ENCODE assay signal across 21 mouse cellular contexts in genomic region chr8:125206962-125207361, GRCm38 (mm10).
DNase-seq lines count a peak whose midpoint lies in the region; ATAC-seq and TF ChIP-seq lines count a peak whose summit lies in the region.
"Had no signal": no experiment of that assay in that cellular context is flagged by ENCODE, and none has a peak within 500 bp of the region (broad histone marks: within the 10 kb centered on the region; RNA-seq: fewer than 3 reads in every experiment).

No protein-coding gene starts in this region.

- no peak overlapping the region for H3K9ac ChIP-seq in midbrain, embryonic 15.5 days
- H3K9ac ChIP-seq in midbrain, postnatal 0 days (replicated peaks; ENCODE audit: low read length, poor library complexity, severe bottlenecking), result no peak overlapping the region
- H3K9ac ChIP-seq: embryonic facial prominence, embryonic 12.5 days; forebrain, embryonic 12.5 days; intestine, embryonic 15.5 days had no signal

- H3K27me3 ChIP-seq in midbrain, embryonic 15.5 days (replicated peaks), result no peaks in the 10 kb centered on the region; the same call in 1 of the 2 replicates
- H3K27me3 ChIP-seq in midbrain, postnatal 0 days (ENCODE audit: insufficient read depth, low read length), result peaks cover 5% of the 10 kb centered on the region; the same call in 1 of the 2 replicates
- H3K27me3 ChIP-seq: intestine, embryonic 15.5 days had no signal

- H3K9me3 ChIP-seq in midbrain, embryonic 15.5 days, result no peaks in the 10 kb centered on the region
- H3K9me3 ChIP-seq in midbrain, postnatal 0 days (ENCODE audit: low read length), result no peaks in the 10 kb centered on the region
- H3K9me3 ChIP-seq: embryonic facial prominence, embryonic 12.5 days; forebrain, embryonic 12.5 days; heart, embryonic 10.5 days; intestine, embryonic 15.5 days had no signal

- 56% methylated on average over 3 of the region's 3 CpGs for WGBS in midbrain, embryonic 15.5 days
- WGBS in midbrain, postnatal 0 days, result 58% methylated on average over 3 of the region's 3 CpGs

- no peak for DNase-seq in frontal cortex, postnatal 25 days (ENCODE audit: low spot score in 2 of 2)
- DNase-seq in layer of hippocampus, adult 11-12 months (ENCODE audit: low spot score), result peak; percentile 46
- DNase-seq in layer of hippocampus, postnatal 10 days (ENCODE audit: low spot score in 2 of 2), result no peak
- DNase-seq in midbrain, postnatal 0 days (ENCODE audit: low spot score), result no peak
- peak; percentile 47 for DNase-seq in brain, adult 2 months (ENCODE audit: low read depth, low spot score)
- DNase-seq in adrenal gland, postnatal 10 days, result no peak
- DNase-seq: adrenal gland, postnatal 25 days; cerebellum, adult 11 months; embryo, embryonic 11 days; gastrocnemius, postnatal 10 days; heart, adult 18-20 months; heart, postnatal 10 days; heart, postnatal 4 days had no signal

- TF ChIP-seq CTCF in midbrain, postnatal 0 days (IDR thresholded peaks at IDR 0.05), result no peak

- H3K4me3 ChIP-seq in midbrain, embryonic 15.5 days, result no peak overlapping the region
- no peak overlapping the region for H3K4me3 ChIP-seq in midbrain, postnatal 0 days (ENCODE audit: low read depth, low read length)
- H3K4me3 ChIP-seq: embryonic facial prominence, embryonic 12.5 days; forebrain, embryonic 12.5 days; heart, embryonic 10.5 days; intestine, embryonic 15.5 days had no signal

- H3K4me1 ChIP-seq in midbrain, embryonic 15.5 days, result peaks cover 8% of the 10 kb centered on the region
- H3K4me1 ChIP-seq in midbrain, postnatal 0 days (ENCODE audit: insufficient read depth, low read length), result peaks cover 2% of the 10 kb centered on the region; the same call in 1 of the 2 replicates
- H3K4me1 ChIP-seq: intestine, embryonic 15.5 days had no signal

- 0 out of 2 replicates have a peak, but pooled peaks have one; percentile 27 for ATAC-seq in frontal cortex, adult (ENCODE audit: low TSS enrichment)
- ATAC-seq in midbrain, embryonic 15.5 days (replicated peaks), result 0 out of 2 replicates have a peak, but pooled peaks have one; percentile 32
- ATAC-seq in midbrain, postnatal 0 days (ENCODE audit: low FRiP score), result no peak
- ATAC-seq: activated CD4-positive, CD25-positive, alpha-beta regulatory T cell, adult 4 months; intestine, embryonic 15.5 days; Patski had no signal

- H3K4me2 ChIP-seq in midbrain, embryonic 15.5 days, result no peak overlapping the region
- no peak overlapping the region for H3K4me2 ChIP-seq in midbrain, postnatal 0 days (ENCODE audit: low read depth, low read length, poor library complexity, severe bottlenecking)
- H3K4me2 ChIP-seq: embryonic facial prominence, embryonic 12.5 days; forebrain, embryonic 12.5 days; intestine, embryonic 15.5 days had no signal

- H3K27ac ChIP-seq in midbrain, embryonic 15.5 days, result peak overlapping the region; percentile 39; the same call in 1 of the 2 replicates
- no peak overlapping the region for H3K27ac ChIP-seq in midbrain, postnatal 0 days (ENCODE audit: low read depth, low read length)
- H3K27ac ChIP-seq: embryonic facial prominence, embryonic 12.5 days; forebrain, embryonic 12.5 days; heart, embryonic 10.5 days; intestine, embryonic 15.5 days had no signal

- H3K36me3 ChIP-seq in midbrain, embryonic 15.5 days (replicated peaks), result no peaks in the 10 kb centered on the region
- no peaks in the 10 kb centered on the region for H3K36me3 ChIP-seq in midbrain, postnatal 0 days (ENCODE audit: insufficient read depth, low read length)
- H3K36me3 ChIP-seq: embryonic facial prominence, embryonic 12.5 days; forebrain, embryonic 12.5 days; heart, embryonic 10.5 days; intestine, embryonic 15.5 days had no signal

Comparison
In these comparisons a context has a peak if more than half of its experiments do, and no peak if none do; other contexts are left out.
1. DNase-seq: peak in layer of hippocampus, adult 11-12 months (single experiment) and brain, adult 2 months (single experiment); none in frontal cortex, postnatal 25 days (0 of 2), layer of hippocampus, postnatal 10 days (0 of 2), midbrain, postnatal 0 days (single experiment) and adrenal gland, postnatal 10 days (single experiment).